Mouse (Mus musculus) midbrain, postnatal 0 days (tissue): ENCODE measurements around the gene Btbd19. TPM values are rescaled to one million over a fixed set of nuclear protein-coding genes. Genes with fewer than 3 reads are reported as not detected.

Source experiments
- ATAC-seq: fragments of 200-750 bp; cut with Nextera tagmentation; 2 replicates; pipeline ENCODE4 v1.8.0; 2017; ENCODE audit warnings: moderate number of reproducible peaks, mild to moderate bottlenecking, moderate TSS enrichment, moderate library complexity; ENCODE audit not compliant: low FRiP score
- DNase-seq: peaks from one replicate; pipeline ENCODE4 v3.0.0-alpha.2; 2015; ENCODE audit warnings: low spot score
- H3K27ac ChIP-seq: fragments of 300-500 bp; sonication (generic); 2 replicates; pipeline ENCODE4 v1.5.1; 2014; ENCODE audit warnings: low read depth, mild to moderate bottlenecking, low read length, mixed read lengths
- H3K27me3 ChIP-seq: fragments of 300-500 bp; sonication (generic); 2 replicates; pipeline ENCODE4 v1.6.1; 2014; ENCODE audit warnings: low read length, control low read depth, mixed read lengths; ENCODE audit not compliant: insufficient read depth
- H3K36me3 ChIP-seq: fragments of 300-500 bp; sonication (generic); 2 replicates; pipeline ENCODE4 v1.6.1; 2014; ENCODE audit warnings: low read length, control low read depth, mixed read lengths; ENCODE audit not compliant: insufficient read depth
- H3K4me1 ChIP-seq: fragments of 300-500 bp; sonication (generic); 2 replicates; pipeline ENCODE4 v1.6.1; 2014; ENCODE audit warnings: mild to moderate bottlenecking, control low read depth, antibody characterized with exemption, low read length, mixed read lengths; ENCODE audit not compliant: insufficient read depth
- H3K4me2 ChIP-seq: fragments of 300-500 bp; sonication (generic); 2 replicates; pipeline ENCODE4 v1.6.1; 2014; ENCODE audit warnings: low read depth, mild to moderate bottlenecking, low read length, mixed read lengths; ENCODE audit not compliant: poor library complexity, severe bottlenecking
- H3K4me3 ChIP-seq: fragments of 300-500 bp; sonication (generic); 2 replicates; pipeline ENCODE4 v1.5.1; 2014; ENCODE audit warnings: low read depth, mild to moderate bottlenecking, low read length, moderate library complexity
- H3K9ac ChIP-seq: fragments of 300-500 bp; sonication (generic); replicated peaks from 2 replicates; pipeline ENCODE4 v1.6.1; 2014; ENCODE audit warnings: mild to moderate bottlenecking, low read length, moderate library complexity, mixed read lengths; ENCODE audit not compliant: poor library complexity, severe bottlenecking
- H3K9me3 ChIP-seq: fragments of 300-500 bp; sonication (generic); 2 replicates; pipeline ENCODE4 v1.6.1; 2016; ENCODE audit warnings: low read length, control low read depth
- CTCF ChIP-seq: IDR thresholded peaks from 2 replicates; pipeline ENCODE4 v1.5.1; 2016; ENCODE audit warnings: antibody characterized with exemption, mild to moderate bottlenecking
- WGBS: fragments of 180-500 bp; shearing (Covaris S2); extraction: QIAGEN DNeasy Blood & Tissue Kit; methylation state at CpG from one replicate; pipeline ENCODE4 v1.1.7; 2014; 5-methylcytosine and 5-hydroxymethylcytosine counted together
- polyA plus RNA-seq: library from polyadenylated mRNA; unstranded; fragments of >200 nt; fragmentation: Nextera tagmentation; extraction: Ambion mirVana; gene quantifications from 2 replicates; pipeline ENCODE4 v1.2.1, GENCODE M21; 2015
- total RNA-seq: library from RNA; depleted of rRNA; stranded (reverse); fragments of >200 nt; gene quantifications from 2 replicates; pipeline ENCODE4 v1.2.3, GENCODE M21; 2014

The Btbd19 gene
- total and polyA plus RNA-seq, 2 experiments from 2014 or later = 4.2 to 7.3 TPM

DNA sequence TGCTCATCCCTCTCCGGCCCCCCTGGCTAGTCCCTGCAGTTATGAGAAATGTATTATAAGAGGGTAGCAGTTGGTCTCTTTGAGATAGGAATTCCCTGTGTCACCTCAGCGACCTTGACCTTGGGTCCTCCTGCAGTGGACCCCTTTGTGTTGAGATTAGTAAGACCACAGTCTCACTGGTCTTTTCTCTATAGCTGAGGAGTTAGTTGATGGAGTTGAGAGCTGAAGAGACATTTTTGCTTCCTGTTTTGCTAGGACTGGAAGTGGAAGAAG is 26.8 kb downstream of the Btbd19 start:
- Histone ChIP-seq H3K36me3 (peaks cover 8% of the 10 kb centered on the region), H3K9me3 (no peaks in the 10 kb centered on the region), H3K9ac (no peak overlapping the region), H3K27me3 (0 out of 2 replicates have a peak, but pooled peaks cover 4% of the 10 kb centered on the region), H3K4me1 (peaks cover 3% of the 10 kb centered on the region; the same call in 1 of the 2 replicates), H3K4me2 (no peak overlapping the region), H3K27ac (no peak overlapping the region), H3K4me3 (no peak overlapping the region)
- 40% methylated on average over 2 of the region's 2 CpGs for WGBS
- no peak for TF ChIP-seq CTCF
- ATAC-seq (no peak), DNase-seq (no peak)

DNA sequence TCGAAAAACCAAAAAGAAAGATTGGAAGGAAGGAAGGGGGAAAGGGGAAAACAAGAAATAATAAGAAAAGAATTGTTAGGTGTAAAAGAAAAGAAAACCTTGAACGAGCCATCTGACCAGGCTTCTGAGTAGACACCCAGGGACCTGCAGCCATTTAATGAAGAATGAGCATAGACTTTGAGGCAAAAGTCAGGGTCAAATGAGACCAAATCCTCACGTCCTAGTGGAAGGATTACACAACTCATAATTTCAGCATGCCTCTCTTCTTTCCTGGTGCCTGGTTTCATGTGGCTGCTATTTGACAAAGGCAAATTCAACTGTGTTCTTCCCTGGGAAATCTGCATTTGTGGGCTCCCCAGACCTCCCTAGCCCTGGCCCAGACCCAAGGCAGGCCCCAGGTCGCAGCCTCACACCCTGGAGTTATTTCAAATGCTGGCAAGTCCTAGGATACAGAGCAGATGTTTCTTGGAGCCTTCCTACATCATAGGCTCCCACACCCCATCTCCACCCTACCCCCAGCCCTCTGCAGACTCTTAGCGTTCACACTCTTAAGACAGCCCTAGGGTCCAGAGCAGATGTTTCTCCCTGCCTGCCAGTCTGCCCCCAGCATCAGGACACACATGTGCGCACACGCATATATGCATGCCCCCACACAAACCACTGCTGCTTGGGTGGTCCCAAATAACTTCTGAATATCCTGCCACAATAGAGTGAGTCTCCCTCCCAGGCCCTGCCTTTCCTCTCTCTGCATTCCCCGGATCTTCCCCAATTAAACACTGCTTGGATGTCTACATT is 27.4 kb downstream of the Btbd19 start:
- no peak for DNase-seq
- H3K4me2 ChIP-seq = peak overlapping the region; percentile 67
- no peaks in the 10 kb centered on the region for H3K9me3 ChIP-seq
- H3K4me3 ChIP-seq = no peak overlapping the region
- peaks cover 8% of the 10 kb centered on the region for H3K36me3 ChIP-seq
- peaks cover 3% of the 10 kb centered on the region; the same call in 1 of the 2 replicates for H3K4me1 ChIP-seq
- no peak for ATAC-seq
- 0 out of 2 replicates have a peak, but pooled peaks cover 4% of the 10 kb centered on the region for H3K27me3 ChIP-seq
- 57% methylated on average over 8 of the region's 8 CpGs for WGBS
- no peak overlapping the region for H3K9ac ChIP-seq
- no peak for TF ChIP-seq CTCF
- H3K27ac ChIP-seq = no peak overlapping the region

DNA sequence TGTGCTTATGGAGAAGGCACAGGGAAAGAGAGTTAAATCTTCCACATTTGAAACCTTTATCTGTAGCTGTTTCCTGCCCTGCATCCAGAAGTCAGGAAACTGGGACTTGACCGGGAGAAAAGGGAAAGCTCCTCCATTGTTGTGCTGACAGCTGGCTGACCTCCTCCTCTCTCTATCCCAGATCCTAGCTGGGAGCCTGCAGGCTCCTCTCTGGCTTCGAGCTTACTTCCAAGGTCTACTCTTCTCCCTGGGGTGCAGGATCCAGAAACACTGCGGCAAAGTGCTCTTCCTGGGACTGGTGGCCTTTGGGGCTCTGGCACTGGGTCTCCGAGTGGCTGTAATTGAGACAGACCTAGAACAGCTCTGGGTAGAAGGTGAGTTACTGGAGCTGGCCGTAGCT is 28.9 kb downstream of the Btbd19 start:
- no peak for ATAC-seq
- 10% methylated on average over 5 of the region's 5 CpGs for WGBS
- H3K4me3 ChIP-seq = peak overlapping the region; percentile 63
- H3K9me3 ChIP-seq = no peaks in the 10 kb centered on the region
- H3K27ac ChIP-seq = 0 out of 2 replicates have a peak overlapping the region, but pooled peaks have one; percentile 39
- no peak for DNase-seq
- 0 out of 2 replicates have a peak, but pooled peaks cover 4% of the 10 kb centered on the region for H3K27me3 ChIP-seq
- peaks cover 3% of the 10 kb centered on the region; the same call in 1 of the 2 replicates for H3K4me1 ChIP-seq
- H3K36me3 ChIP-seq = peaks cover 8% of the 10 kb centered on the region
- H3K9ac ChIP-seq = peak overlapping the region; percentile 61
- H3K4me2 ChIP-seq = peak overlapping the region; percentile 67
- no peak for TF ChIP-seq CTCF

DNA sequence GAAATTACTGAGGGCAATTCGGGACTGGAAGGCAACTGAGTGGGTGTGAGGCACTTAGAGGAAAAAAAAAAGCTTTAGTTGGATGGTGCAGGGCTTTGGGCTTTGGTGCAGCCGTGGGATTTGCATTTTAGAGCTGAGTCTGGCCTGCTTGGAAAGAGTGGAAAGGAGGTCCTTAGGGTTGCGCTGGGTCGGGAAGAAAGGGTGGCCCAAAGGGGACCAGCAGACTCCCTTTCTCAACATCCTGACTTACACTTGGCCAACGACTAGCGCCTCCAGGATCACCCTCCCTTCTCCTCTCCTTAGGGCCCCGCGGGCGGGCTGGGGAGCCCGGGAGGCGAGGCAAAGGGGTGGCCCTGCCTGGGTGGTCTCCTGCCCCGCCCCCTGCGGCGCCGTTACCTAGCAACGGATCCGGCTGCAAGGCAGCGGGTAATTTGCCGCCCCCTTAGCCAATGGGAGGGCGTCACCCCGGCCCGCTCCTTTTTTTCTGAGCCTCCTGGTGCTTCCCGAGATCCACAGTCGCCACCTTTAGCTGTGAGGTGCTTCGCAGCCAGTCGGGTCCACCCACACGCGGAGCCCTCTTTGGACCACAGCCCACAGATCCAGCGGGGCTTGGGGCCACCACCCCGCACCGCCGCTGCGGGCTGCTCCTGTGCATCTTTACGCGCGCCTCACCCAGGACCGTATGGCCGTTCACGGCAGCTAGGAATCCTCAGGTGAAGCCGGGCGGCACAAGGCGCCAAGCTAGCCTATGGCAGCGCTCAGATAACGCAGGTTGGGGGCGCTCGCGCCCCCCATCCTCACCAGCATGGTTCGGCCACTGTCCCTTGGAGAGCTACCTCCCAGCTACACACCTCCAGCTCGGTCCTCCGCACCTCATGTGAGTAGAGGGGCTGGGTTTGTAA is 29.7 kb downstream of the Btbd19 start, which contains the start of gene Ptch2:
Gene Ptch2 (plus strand): TSS at position 525 of the 902 bp plus-strand sequence.
- DNase-seq (peak; percentile 76), ATAC-seq (peak; percentile 89)
- 0 out of 2 replicates have a peak, but pooled peaks have one; percentile 32 for TF ChIP-seq CTCF
- Histone ChIP-seq H3K36me3 (peaks cover 8% of the 10 kb centered on the region), H3K9me3 (no peaks in the 10 kb centered on the region), H3K4me1 (peaks cover 3% of the 10 kb centered on the region; the same call in 1 of the 2 replicates), H3K27ac (0 out of 2 replicates have a peak within 1 kb of the TSS, but pooled peaks have one; percentile 39), H3K4me2 (peak within 1 kb of the TSS; percentile 67), H3K4me3 (peak within 1 kb of the TSS; percentile 63), H3K9ac (peak within 1 kb of the TSS; percentile 61), H3K27me3 (0 out of 2 replicates have a peak, but pooled peaks cover 4% of the 10 kb centered on the region)
- WGBS = under 1% methylated on average over 43 of the region's 50 CpGs

GRCm38 (mm10) chr4:117094626-117095361 is 30.7 kb downstream of the Btbd19 start:
- H3K4me1 ChIP-seq = peaks cover 3% of the 10 kb centered on the region; the same call in 1 of the 2 replicates
- ATAC-seq (no peak), DNase-seq (no peak)
- no peak overlapping the region for H3K4me2 ChIP-seq
- peaks cover under 1% of the 10 kb centered on the region; the same call in 1 of the 2 replicates for H3K36me3 ChIP-seq
- WGBS = 84% methylated on average over 3 of the region's 3 CpGs
- H3K27ac ChIP-seq = no peak overlapping the region
- no peaks in the 10 kb centered on the region for H3K27me3 ChIP-seq
- no peak overlapping the region for H3K9ac ChIP-seq
- peak overlapping the region; percentile 63; the same call in 1 of the 2 replicates for H3K4me3 ChIP-seq
- H3K9me3 ChIP-seq = no peaks in the 10 kb centered on the region
- no peak for TF ChIP-seq CTCF
